Mouse (Mus musculus): Measurements from ENCODE around the gene Unc93a2. TPM values are rescaled to one million over a fixed set of nuclear protein-coding genes. Genes with fewer than 3 reads are reported as not detected.
"Not testable (repeated sequence)": the region's sequence is repeated elsewhere in the genome, so short reads cannot be mapped to it uniquely, and the experiment has no call there.

Unc93a2 gene
- polyA plus RNA-seq, 2 experiments, result 0.31 to 0.37 TPM

DNA sequence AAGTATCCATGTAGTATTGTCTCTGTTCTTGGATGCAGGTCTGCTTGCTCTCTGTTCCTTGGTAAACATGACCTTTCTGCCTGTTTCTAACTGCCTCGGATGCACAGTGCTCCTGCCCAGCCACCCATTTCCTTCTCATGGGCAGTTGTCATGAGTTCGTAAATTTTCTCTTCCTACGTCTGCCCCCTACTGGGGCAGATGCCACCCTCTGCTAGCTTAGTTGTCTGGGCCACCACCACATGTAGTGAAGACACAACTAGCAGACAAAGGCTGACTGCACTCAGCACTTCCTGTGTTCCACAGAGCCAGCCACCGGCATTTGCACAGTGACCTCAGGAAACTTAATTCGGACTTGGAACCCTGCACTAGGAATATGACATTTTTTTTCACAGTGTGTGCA, 52.5 kb downstream of the Unc93a2 start:
- H3K36me3 ChIP-seq (replicated peaks; ENCODE audit: control insufficient read depth, insufficient read depth, low read depth); H3K27me3 ChIP-seq (ENCODE audit: control insufficient read depth, insufficient read depth, low read length); H3K4me1 ChIP-seq (replicated peaks; ENCODE audit: control insufficient read depth in 2 of 2, insufficient read depth in 2 of 2, low read length in 1 of 2); ATAC-seq (ENCODE audit: insufficient read depth); DNase-seq (ENCODE audit: low read depth in 3 of 3, low spot score in 3 of 3); H3K4me3 ChIP-seq (ENCODE audit: insufficient read depth in 1 of 2, low read depth in 2 of 2, low read length in 2 of 2); H3K4me2 ChIP-seq (ENCODE audit: low read depth); H3K9me3 ChIP-seq (ENCODE audit: control insufficient read depth, low read length); H3K9ac ChIP-seq (replicated peaks); H3K27ac ChIP-seq: not testable (repeated sequence)
- WGBS (ENCODE audit: insufficient replicate concordance), result 64% methylated on average over 3 of the region's 5 CpGs

DNA sequence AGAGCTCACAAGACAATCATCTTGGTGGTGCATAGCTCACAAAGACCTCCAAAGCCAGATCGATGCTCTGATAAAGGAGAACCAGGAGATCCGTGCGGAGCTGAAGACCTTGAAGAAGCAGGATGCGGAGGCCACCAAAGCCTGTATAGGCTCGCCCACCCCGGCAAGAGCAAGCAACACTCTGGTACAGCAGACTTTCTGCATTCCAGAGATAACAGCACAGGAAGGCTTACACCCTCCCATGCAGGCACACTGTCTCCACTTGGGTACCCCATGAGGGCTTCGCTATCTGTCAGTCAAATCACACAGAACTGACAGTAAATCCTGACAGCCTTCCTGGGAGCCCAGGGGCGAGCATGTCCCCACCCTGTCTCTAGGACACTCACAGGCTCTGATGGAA, 58.8 kb downstream of the Unc93a2 start:
- not testable (repeated sequence) for H3K4me3 ChIP-seq (ENCODE audit: insufficient read depth in 1 of 2, low read depth in 2 of 2, low read length in 2 of 2); H3K9ac ChIP-seq (replicated peaks); H3K36me3 ChIP-seq (replicated peaks; ENCODE audit: control insufficient read depth, insufficient read depth, low read depth); H3K27ac ChIP-seq; H3K4me2 ChIP-seq (ENCODE audit: low read depth); H3K27me3 ChIP-seq (ENCODE audit: control insufficient read depth, insufficient read depth, low read length); H3K9me3 ChIP-seq (ENCODE audit: control insufficient read depth, low read length); H3K4me1 ChIP-seq (replicated peaks; ENCODE audit: control insufficient read depth in 2 of 2, insufficient read depth in 2 of 2, low read length in 1 of 2); ATAC-seq (ENCODE audit: insufficient read depth); DNase-seq (ENCODE audit: low read depth in 3 of 3, low spot score in 3 of 3)
- WGBS (ENCODE audit: insufficient replicate concordance), result 28% methylated on average over 5 of the region's 8 CpGs

DNA sequence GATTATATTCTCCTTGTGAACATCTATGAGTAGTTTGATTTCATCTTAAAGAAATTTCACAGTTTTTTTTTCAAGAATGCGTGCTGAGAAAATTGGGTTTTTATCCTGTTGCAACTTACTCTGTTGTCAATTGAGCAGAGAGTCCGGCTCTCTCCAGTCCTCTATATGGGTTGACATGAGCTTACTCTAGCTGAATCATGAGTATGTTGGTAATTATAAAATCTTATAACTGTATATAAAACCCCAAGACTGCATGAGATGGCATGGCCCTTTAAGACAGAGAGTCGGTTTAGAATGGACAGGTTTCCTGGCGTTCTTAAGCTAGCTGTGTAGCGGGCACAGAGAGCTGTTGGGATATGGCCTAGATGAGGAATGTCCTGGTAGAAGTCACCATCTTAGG, 60.9 kb downstream of the Unc93a2 start, which contains the start of gene Tcp10a:
Gene Tcp10a, plus strand, starts transcription at position 301 of the 400 bp plus-strand sequence.
- not testable (repeated sequence) for H3K9ac ChIP-seq (replicated peaks); DNase-seq (ENCODE audit: low read depth in 3 of 3, low spot score in 3 of 3)

DNA sequence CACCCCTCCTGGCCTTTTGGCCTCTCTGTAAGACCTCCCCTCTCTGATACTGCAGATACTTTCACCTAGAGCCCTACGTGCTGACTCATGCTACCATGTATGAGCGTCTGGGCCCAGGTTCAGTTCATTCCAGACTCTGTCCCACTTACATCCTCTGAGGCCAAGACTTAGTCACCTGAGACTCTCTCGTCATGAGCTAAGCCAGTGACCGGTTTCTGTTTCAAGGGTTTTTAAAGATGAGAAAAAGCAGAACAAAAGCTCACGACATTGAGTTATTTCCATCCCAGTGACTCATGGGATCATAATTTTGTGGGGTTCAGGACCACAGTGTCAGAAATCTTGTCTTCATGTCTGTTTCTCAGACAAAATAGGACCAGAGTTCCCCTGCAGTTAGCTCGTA, 65.5 kb downstream of the Unc93a2 start:
- not testable (repeated sequence) for ATAC-seq (ENCODE audit: insufficient read depth); H3K4me1 ChIP-seq (replicated peaks; ENCODE audit: control insufficient read depth in 2 of 2, insufficient read depth in 2 of 2, low read length in 1 of 2)
- WGBS (ENCODE audit: insufficient replicate concordance), result 67% methylated on average over 6 of the region's 6 CpGs

More for the DNA sequence above, 60.9 kb downstream of the Unc93a2 start, which contains the start of gene Tcp10a:
- WGBS (ENCODE audit: insufficient replicate concordance), result 57% methylated on average over 3 of the region's 5 CpGs
- not testable (repeated sequence) for ATAC-seq (ENCODE audit: insufficient read depth); H3K9me3 ChIP-seq (ENCODE audit: control insufficient read depth, low read length); H3K4me3 ChIP-seq (ENCODE audit: insufficient read depth in 1 of 2, low read depth in 2 of 2, low read length in 2 of 2); H3K4me2 ChIP-seq (ENCODE audit: low read depth); H3K27ac ChIP-seq; H3K4me1 ChIP-seq (replicated peaks; ENCODE audit: control insufficient read depth in 2 of 2, insufficient read depth in 2 of 2, low read length in 1 of 2); H3K36me3 ChIP-seq (replicated peaks; ENCODE audit: control insufficient read depth, insufficient read depth, low read depth); H3K27me3 ChIP-seq (ENCODE audit: control insufficient read depth, insufficient read depth, low read length)

DNA sequence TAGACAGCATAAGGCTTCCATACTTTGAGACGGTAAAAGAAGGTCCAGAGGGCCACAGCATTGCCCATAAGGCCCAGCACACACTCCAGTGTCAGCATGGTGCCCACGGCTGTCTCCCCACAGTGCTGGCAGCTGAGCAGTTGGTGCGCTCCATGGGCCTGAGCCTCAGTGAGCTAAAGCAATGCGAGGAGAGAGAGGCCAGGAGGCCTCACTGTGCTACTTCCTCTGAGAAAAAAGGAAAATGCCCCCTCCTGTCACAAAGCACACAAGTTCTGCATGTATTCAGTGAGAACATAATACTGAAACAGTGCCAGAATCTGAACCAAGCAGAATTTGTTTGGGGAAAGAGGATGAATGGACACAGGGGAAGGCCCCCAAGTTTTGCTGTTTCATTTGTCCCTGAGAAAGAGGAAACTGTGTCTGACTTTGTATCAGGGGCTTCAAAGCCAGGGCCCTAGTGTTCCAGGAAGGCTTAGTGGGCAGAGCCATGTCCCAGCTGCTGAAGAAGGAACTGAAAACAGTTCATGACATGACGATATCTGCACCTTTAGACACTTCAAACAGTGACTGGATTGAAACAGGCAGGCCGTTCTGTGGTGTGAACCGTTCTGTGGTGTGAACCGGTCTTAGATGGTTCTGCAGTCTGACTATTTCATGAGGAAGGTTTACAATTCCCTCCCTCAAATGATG, 69.4 kb downstream of the Unc93a2 start:
- H3K27ac ChIP-seq; H3K9ac ChIP-seq (replicated peaks); H3K4me3 ChIP-seq (ENCODE audit: insufficient read depth in 1 of 2, low read depth in 2 of 2, low read length in 2 of 2); H3K36me3 ChIP-seq (replicated peaks; ENCODE audit: control insufficient read depth, insufficient read depth, low read depth); ATAC-seq (ENCODE audit: insufficient read depth); H3K4me2 ChIP-seq (ENCODE audit: low read depth); H3K9me3 ChIP-seq (ENCODE audit: control insufficient read depth, low read length); DNase-seq (ENCODE audit: low read depth in 3 of 3, low spot score in 3 of 3); H3K4me1 ChIP-seq (replicated peaks; ENCODE audit: control insufficient read depth in 2 of 2, insufficient read depth in 2 of 2, low read length in 1 of 2); H3K27me3 ChIP-seq (ENCODE audit: control insufficient read depth, insufficient read depth, low read length): not testable (repeated sequence)
- 45% methylated on average over 5 of the region's 8 CpGs for WGBS (ENCODE audit: insufficient replicate concordance)

More for the DNA sequence above, 65.5 kb downstream of the Unc93a2 start:
- not testable (repeated sequence) for H3K36me3 ChIP-seq (replicated peaks; ENCODE audit: control insufficient read depth, insufficient read depth, low read depth); H3K27ac ChIP-seq; H3K9ac ChIP-seq (replicated peaks); H3K9me3 ChIP-seq (ENCODE audit: control insufficient read depth, low read length); H3K4me3 ChIP-seq (ENCODE audit: insufficient read depth in 1 of 2, low read depth in 2 of 2, low read length in 2 of 2); H3K4me2 ChIP-seq (ENCODE audit: low read depth); H3K27me3 ChIP-seq (ENCODE audit: control insufficient read depth, insufficient read depth, low read length); DNase-seq (ENCODE audit: low read depth in 3 of 3, low spot score in 3 of 3)

Other genes with a start within 250 kb of the Unc93a2 start
- gene Rps6ka2, start 215.3 kb downstream of the Unc93a2 start, polyA plus RNA-seq (2012; rRNA removed), result 1.0 and 1.1 TPM in 2 replicates
- gene Rps6ka2, start 215.3 kb downstream of the Unc93a2 start, polyA plus RNA-seq (2014; fragmentation: Nextera tagmentation; extraction: Ambion mirVana), result 0.89 and 1.2 TPM in 2 replicates
- 0.02 TPM in 1 of 2 replicates, not detected in the other for gene Tcp10a, start 60.8 kb downstream of the Unc93a2 start, polyA plus RNA-seq (2012; rRNA removed)
- gene Tcp10a, start 60.8 kb downstream of the Unc93a2 start, polyA plus RNA-seq (2014; fragmentation: Nextera tagmentation; extraction: Ambion mirVana), result not detected in 2 replicates
- 0.02 TPM in 1 of 2 replicates, not detected in the other for gene Ttll2, start 32.8 kb downstream of the Unc93a2 start, polyA plus RNA-seq (2012; rRNA removed)
- gene Ttll2, start 32.8 kb downstream of the Unc93a2 start, polyA plus RNA-seq (2014; fragmentation: Nextera tagmentation; extraction: Ambion mirVana), result not detected in 2 replicates
- gene Gm49630, start 13.5 kb downstream of the Unc93a2 start, polyA plus RNA-seq (2012; rRNA removed), result 0.12 TPM in 1 of 2 replicates, not detected in the other
- not detected in 2 replicates for gene Gm49630, start 13.5 kb downstream of the Unc93a2 start, polyA plus RNA-seq (2014; fragmentation: Nextera tagmentation; extraction: Ambion mirVana)